Mouse (Mus musculus): ENCODE results near the gene Gm20388. TPM values are rescaled to one million over a fixed set of nuclear protein-coding genes. Genes with fewer than 3 reads are reported as not detected.
A peak's percentile ranks its signal among the peaks of the same experiment; 100 is the strongest.

Gene Gm20388
- total RNA-seq, 4 experiments from 2014 or later: 0.17 to 15.1 (median 6.6) TPM

- DNase-seq (ENCODE audit: low spot score in 2 of 2): no peak
These were observed 3380.0 kb downstream of the Gm20388 start for GRCm38 (mm10) chr8:123290679-123291078.

GRCm38 (mm10) chr8:123291716-123292115, 3381.1 kb downstream of the Gm20388 start:
- DNase-seq (ENCODE audit: low spot score in 2 of 2): no peak

GRCm38 (mm10) chr8:123292281-123292680, 3381.6 kb downstream of the Gm20388 start:
- DNase-seq (ENCODE audit: low spot score in 2 of 2): no peak

GRCm38 (mm10) chr8:123292785-123293184, 3382.1 kb downstream of the Gm20388 start:
- no peak for DNase-seq (ENCODE audit: low spot score in 2 of 2)

GRCm38 (mm10) chr8:123298301-123298700, 3387.7 kb downstream of the Gm20388 start:
- DNase-seq (ENCODE audit: low spot score in 2 of 2): no peak

GRCm38 (mm10) chr8:123308738-123309137, 3398.1 kb downstream of the Gm20388 start:
- DNase-seq (ENCODE audit: low spot score in 2 of 2): no peak

- no peak for DNase-seq (ENCODE audit: low spot score in 2 of 2)
These were observed 3407.3 kb downstream of the Gm20388 start for GRCm38 (mm10) chr8:123317781-123318466.

- peak; percentile 79 to 83 for DNase-seq (ENCODE audit: low spot score in 2 of 2)
These were observed 3407.8 kb downstream of the Gm20388 start, which contains the start of gene Fanca for GRCm38 (mm10) chr8:123318467-123318911. Fanca (minus strand) TSS chr8:123318576.

GRCm38 (mm10) chr8:123319522-123320164, 3409.0 kb downstream of the Gm20388 start:
- no peak for DNase-seq (ENCODE audit: low spot score in 2 of 2)

GRCm38 (mm10) chr8:123328552-123328951, 3417.9 kb downstream of the Gm20388 start:
- no peak for DNase-seq (ENCODE audit: low spot score in 2 of 2)

- DNase-seq (ENCODE audit: low spot score in 2 of 2): no peak
These were observed 3418.7 kb downstream of the Gm20388 start for GRCm38 (mm10) chr8:123329350-123329749.

GRCm38 (mm10) chr8:123329961-123330360, 3419.3 kb downstream of the Gm20388 start:
- DNase-seq (ENCODE audit: low spot score in 2 of 2): no peak

GRCm38 (mm10) chr8:123330701-123331100, 3420.1 kb downstream of the Gm20388 start:
- no peak for DNase-seq (ENCODE audit: low spot score in 2 of 2)

GRCm38 (mm10) chr8:123331301-123331700, 3420.7 kb downstream of the Gm20388 start:
- DNase-seq (ENCODE audit: low spot score in 2 of 2): no peak

GRCm38 (mm10) chr8:123331810-123332209, 3421.2 kb downstream of the Gm20388 start:
- no peak for DNase-seq (ENCODE audit: low spot score in 2 of 2)

GRCm38 (mm10) chr8:123332262-123333090, 3421.8 kb downstream of the Gm20388 start, which contains the start of gene Spire2:
Spire2 (plus strand) TSS chr8:123332713.
- peak; percentile 45 to 47 for DNase-seq (ENCODE audit: low spot score in 2 of 2)

GRCm38 (mm10) chr8:123333091-123333587, 3422.5 kb downstream of the Gm20388 start:
- DNase-seq (ENCODE audit: low spot score in 2 of 2): no peak

- no peak for DNase-seq (ENCODE audit: low spot score in 2 of 2)
These were observed 3423.2 kb downstream of the Gm20388 start for GRCm38 (mm10) chr8:123333864-123334263.

GRCm38 (mm10) chr8:123334467-123334866, 3423.8 kb downstream of the Gm20388 start:
- DNase-seq (ENCODE audit: low spot score in 2 of 2): no peak

GRCm38 (mm10) chr8:123337475-123337874, 3426.8 kb downstream of the Gm20388 start:
- DNase-seq (ENCODE audit: low spot score in 2 of 2): no peak

- no peak for DNase-seq (ENCODE audit: low spot score in 2 of 2)
These were observed 3429.4 kb downstream of the Gm20388 start for GRCm38 (mm10) chr8:123340071-123340470.
